Mouse (Mus musculus) mesoderm, embryonic 11.5 days (tissue): ENCODE measurements around the gene Zp1.

Source experiments
- DNase-seq: peaks from one replicate; pipeline ENCODE4 v3.0.0-alpha.2; 2012; ENCODE audit warnings: low read depth, low spot score

Gene Zp1

DNA sequence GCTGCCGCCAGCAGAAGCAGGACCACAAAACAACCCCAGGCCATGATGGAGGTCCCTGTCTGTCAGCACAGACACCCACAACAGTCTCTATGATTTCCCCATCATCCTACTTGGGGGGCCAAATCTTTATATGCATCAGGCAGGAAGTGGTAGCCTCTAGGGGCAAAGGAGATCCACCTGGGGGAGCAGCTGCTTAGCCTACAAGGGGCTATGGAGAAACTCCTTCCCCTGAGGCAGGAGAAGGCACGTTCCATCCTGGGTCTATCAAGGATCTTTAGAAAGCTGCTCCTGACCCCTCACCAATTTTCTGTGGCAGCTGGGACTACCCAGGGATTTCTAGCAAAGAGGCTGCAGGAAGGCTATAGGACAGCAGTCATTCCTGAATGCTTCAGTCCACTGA is at the start of gene Zp1:
TSS of gene Zp1 (minus strand) at position 101 of the 400 bp plus-strand sequence.
- no peak for DNase-seq

DNA sequence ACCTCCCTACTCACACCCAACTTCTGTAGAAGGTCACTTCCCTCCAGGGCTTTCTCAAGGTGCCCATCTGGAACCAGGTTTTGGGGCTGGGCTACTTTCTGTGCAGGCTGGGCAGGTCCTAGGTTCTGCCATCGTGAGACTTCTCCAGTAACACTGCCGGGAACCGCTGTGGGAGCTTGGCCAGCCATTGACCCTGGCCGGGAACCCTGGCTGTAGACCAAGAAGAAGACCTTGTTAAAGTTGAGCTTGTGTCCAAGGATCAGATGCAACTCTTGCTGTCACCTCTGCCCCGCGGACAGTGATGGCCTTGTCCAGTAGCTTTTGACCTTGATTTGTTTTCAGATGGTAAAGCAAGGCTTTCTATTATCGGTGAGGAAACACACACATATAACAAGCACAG is 48.1 kb upstream of the Zp1 start:
- DNase-seq, result no peak

DNA sequence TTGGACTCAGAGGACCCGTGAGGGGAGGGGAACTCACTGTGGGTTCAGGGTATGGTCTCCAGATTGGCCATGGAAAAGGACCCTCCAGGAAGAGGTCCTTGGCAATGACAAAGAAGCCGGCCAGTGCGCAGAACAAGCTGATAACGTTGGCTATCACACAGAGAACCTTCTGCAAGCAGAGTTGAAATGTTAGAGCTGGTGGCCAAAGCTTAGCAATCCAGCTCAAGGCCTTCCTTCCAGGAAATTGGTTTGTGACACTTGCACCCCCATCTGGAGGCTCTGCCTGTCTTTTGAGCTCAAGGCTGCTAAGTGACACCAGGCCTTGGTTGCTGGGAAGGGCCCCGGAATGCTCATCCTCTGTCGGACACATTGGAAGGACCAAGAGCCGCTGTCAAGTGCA is 45.3 kb upstream of the Zp1 start:
- DNase-seq, result no peak

DNA sequence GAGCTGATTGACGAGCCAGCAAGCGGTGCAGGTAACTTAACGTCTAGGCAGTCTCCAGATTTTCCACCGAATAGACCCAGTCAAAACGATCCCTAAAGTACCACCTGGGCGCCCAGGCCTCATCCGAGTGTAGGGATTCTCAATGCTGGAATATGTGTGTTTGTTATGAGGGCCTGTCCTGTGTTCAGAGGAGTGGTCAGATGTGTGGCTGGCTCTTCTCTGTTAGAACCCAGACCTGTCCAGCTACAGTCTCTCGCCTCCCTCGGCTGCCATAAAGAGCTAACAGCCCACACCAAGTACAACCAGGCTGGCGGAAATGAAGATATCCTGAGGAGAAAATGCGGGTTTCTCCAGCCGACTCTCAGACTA is 39.5 kb upstream of the Zp1 start:
- no peak for DNase-seq

DNA sequence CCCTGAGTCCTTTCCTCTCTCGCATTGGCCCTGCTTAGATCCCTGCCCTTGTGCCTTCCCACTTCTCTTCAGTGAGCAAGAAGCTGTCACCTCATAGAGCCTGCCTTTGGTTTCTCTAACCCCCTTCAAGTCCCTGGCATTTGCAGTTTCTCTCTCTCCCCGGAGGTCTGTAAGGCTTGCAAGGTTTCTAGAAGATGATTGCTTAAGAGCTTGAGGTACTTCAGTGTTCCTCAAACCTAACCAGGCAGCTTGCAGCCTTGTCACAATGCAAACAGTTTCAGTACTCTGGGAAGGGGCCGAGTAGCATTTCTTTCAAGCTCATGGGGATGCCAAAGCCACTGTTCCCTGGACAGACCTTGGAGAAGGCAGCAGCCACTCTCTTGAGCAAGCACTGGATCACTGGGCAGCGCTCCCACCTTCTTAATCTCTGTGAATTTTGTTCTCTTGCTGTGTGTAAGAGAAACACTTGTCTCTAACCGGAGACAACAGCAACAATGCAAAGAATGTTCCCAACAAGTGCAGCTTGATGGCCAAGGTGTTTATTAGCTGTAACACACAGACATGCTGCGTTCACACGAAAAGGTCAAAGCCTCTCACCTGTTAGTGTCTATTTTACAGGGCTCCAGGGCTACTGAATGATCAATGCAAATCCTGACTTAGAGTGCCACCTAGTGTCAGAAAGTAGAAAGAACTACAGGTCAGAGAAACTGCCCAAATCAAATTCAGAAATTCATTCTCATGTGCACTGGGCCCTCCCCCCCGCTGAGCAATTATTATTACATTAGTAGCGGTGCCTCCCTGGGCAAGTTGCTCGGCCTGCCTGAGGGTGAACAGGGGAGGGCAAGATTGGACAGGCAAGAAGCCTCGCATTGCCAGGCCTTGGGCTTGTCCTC is 38.9 kb upstream of the Zp1 start:
- peak; percentile 84 for DNase-seq

DNA sequence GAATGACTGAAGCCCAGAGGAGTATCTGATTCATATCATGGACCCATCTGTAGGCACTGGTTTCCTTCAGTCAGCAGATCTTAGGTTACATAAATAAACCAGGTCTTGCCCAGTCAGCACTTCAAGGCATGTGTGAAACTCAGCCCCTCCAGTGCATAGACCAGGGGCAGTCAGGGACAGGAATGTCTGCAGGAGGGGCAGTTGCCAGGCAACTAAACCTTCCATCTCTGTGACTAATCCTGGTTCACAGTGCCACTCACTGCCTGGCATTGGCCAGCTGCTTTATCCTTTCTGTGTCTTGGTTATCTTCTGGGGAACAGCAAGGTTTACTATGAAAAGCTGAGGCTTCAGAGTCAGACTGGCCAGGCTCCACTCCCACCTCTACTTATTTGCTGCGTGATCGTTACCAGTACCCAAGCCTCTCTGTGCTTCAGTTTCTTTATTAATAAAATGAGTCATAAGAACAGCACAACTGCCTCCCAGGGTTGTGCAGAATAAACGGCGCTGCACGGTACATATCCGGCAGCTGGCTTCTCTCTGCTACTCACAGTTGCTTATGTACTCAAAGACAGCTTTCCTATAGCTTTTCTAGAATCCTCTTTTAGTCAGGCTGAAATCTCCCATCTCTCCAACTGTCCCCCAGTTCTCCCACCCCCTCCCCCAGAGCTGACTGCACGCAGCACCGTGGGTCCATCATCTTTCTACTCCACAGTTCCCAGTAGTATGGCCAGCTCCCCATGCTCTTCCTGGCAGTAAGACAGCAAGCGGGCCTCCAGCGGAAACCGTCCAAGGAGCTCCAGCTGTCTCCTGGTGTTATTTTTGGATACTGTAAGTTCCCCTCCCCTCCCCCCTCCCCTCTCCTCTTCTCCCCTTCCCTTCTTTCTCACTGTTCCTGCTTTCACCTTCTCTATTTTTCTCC is 31.8 kb upstream of the Zp1 start:
- peak; percentile 56 for DNase-seq

DNA sequence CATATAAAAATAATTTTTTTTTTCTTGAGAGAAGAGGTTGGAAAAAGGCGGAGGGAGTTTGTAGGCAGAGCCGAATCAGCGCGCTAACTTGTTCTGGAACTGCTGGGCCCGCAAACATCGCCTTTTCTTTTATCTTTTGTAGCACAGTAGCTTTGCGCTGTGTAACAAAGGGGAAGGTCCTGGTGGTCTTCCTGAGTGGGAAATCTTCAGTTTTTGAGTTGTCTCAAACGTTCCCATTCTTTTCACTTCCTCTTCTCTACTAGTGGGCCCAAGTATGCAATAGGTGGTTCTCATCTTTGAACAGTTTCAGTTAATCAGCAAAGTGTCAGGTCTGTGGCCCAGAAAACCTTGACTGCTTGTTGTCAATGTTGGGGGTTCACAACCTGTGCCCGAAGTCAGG is 29.1 kb upstream of the Zp1 start:
- no peak for DNase-seq

DNA sequence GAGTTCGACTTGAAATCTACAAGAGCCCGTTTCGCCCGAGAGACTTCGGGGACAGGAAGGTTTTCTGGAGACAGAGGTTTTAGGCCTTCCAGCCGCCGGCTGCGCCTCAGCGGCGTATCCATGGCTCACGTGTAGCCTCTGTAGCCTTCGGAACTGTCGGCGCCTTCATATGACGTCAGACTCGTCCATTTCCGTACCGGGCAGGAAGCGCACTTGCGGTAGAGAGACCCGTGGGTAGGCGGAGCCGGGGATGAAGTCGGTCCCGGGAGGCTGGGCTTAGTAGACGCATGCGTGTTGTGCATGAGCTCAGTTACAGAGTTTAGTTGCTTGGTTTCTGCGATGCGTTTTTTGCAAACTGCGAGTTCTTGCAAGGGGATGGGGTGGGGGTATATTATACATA is 28.7 kb upstream of the Zp1 start, which contains the start of gene Ccdc86:
TSS of gene Ccdc86 (minus strand) at position 155 of the 400 bp plus-strand sequence.
- DNase-seq, result peak; percentile 99

DNA sequence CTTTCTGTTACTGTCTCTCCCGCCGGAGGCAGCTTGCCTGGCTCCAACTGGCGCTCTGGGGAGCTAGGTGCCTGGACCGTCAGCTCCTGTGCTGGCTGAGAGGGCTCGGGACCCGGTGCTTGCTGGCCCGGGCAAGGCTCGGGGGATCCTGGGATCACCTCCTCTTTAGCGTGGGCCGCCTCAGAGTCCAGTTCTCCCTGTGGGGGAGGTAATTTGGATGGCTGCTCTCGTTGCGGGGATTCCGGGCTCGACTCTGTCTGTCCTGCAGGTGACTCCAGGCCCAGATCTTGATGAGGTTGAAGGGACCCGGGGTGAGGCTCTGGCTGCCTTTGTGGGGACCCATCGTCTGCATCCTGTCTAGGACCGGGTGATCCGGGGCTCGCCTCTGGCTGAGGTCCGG is 28.0 kb upstream of the Zp1 start:
- DNase-seq, result no peak

DNA sequence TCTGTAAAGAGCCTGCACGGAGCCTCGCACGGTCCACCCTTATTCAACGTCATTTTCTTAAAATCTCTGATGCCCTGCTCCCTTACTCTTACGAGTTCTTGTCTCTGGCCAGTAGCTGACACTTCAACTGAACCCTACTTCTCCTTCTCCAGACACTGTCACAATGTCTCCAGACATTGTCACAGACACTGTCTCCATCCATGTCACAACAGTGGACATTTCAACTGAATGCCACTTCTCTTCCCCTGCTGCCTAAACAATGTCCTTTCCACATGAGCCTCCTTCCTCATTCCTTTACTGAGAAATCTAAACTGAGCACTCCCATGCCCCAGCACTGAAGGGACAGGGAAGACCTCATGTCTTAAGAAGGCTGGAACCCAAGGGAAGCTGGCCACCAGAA is 26.8 kb upstream of the Zp1 start:
- DNase-seq, result no peak

DNA sequence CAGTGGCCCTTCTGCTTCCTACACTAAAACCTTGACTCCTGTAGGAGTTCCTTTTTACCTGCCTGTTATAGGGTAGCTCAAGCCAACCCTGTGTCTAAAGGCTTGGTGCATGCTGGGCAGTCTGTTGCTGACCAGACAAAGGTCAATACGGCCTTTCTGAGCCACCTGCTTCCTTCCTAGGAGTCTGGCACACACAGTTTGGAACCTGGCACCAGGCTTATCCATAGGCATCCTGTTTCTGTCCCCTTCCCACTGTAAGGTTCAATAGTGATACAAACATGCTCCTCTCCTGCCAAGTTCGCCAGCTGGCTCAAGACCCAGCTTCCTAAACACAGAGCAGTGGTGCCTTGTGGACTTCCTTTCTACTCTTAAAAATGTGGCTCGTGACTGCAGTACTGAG is 26.1 kb upstream of the Zp1 start:
- no peak for DNase-seq

DNA sequence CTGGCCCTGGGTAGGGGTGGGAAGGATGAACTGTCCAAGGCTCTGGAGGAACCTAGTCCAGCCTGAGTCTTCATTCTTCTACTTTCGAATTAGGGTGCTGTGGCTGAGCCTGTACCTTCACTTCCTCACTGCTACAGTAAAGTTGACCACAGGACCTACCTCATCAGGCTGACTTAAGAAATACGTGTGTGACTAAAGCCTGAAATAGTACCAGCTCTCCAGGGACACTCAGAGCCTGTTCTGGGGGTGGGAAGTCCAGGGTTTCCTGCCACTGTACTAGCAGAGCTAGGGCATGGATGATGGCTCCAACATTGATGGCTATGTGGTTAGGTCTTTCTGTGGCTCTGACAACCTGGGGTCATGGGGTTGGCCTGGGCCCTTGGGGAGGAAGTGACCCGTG is 23.5 kb upstream of the Zp1 start:
- no peak for DNase-seq

DNA sequence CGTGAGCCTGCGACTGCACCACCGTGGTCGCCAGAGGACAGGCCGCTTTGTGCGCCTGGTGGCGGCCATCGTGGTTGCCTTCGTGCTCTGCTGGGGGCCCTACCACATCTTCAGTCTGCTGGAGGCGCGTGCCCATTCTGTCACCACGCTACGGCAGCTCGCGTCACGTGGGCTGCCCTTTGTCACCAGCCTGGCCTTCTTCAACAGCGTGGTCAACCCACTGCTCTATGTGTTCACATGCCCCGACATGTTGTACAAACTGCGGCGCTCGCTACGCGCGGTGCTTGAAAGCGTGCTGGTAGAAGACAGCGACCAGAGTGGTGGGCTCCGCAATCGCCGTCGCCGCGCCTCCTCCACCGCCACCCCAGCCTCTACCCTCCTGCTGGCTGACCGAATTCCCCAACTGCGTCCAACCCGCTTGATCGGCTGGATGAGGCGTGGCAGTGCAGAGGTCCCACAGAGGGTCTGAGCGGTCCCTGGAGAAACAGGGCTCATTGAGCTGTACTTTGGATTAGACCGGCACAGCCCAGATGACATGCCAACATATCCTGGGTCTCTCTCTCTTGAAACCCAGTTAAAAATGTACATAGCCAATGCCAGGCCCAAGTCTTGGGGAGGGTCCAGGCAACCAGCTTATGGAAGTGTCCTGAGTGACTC is 20.5 kb upstream of the Zp1 start:
- peak; percentile 64 for DNase-seq

DNA sequence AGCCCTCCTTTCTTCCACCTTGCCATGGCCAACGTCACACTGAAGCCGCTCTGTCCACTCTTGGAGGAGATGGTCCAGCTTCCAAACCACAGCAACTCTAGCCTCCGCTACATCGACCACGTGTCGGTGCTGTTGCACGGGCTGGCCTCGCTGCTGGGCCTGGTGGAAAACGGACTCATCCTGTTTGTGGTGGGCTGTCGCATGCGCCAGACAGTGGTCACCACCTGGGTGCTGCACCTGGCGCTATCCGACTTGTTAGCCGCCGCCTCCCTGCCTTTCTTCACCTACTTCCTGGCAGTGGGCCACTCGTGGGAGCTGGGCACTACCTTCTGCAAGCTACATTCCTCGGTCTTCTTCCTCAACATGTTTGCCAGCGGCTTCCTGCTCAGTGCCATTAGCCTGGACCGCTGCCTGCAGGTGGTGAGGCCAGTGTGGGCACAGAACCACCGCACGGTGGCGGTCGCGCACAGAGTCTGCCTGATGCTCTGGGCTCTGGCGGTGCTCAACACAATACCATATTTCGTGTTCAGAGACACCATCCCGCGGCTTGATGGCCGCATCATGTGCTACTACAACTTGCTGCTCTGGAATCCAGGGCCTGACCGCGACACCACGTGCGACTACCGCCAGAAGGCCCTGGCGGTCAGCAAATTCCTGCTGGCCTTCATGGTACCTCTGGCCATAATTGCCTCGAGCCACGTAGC is 19.8 kb upstream of the Zp1 start:
- DNase-seq, result peak; percentile 88

DNA sequence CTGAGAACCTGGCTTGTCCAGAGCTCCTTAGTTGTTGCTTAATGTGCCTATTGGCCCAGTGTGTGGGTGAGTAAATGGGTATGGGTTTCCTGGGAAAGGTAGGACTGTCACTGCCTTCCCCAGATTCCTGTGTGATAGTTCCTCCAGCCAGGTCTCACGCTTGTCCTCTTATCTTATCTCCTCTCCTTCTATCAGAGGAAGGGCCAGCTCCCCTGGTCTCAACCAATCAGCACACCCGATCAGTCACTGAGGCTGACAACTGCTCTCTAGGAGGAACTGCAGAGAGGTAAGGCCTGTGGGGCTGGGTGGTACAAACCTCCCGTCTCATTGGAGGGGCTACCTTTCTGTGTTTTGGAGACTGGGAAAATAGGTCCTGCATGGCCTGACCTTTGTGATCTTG is 18.3 kb upstream of the Zp1 start:
- no peak for DNase-seq

DNA sequence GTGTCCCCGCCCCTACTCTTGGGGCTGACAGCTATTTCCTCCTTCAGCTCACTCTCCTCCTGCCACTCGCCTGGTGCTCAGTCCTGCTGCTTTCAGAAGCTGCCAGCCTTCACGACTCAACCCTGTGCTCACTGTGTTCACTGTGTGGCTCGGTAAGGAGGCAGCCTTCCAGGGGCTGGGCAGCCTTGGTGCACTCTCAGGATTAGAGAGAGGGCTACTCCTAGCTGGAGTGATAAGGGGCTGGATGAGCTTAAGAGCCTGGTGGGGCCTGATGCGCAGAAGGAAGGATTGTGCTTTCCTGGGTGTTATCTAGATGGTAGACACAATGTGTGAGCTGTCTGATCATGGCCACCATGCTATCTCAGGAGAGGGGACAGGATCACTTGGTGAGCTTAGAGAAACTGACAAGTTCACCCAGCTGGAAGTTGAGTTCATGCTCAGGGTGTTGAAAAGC is 16.7 kb upstream of the Zp1 start, which contains the start of gene Ptgdr2:
TSS of gene Ptgdr2 (plus strand) at position 51 of the 454 bp plus-strand sequence.
- DNase-seq, result no peak

DNA sequence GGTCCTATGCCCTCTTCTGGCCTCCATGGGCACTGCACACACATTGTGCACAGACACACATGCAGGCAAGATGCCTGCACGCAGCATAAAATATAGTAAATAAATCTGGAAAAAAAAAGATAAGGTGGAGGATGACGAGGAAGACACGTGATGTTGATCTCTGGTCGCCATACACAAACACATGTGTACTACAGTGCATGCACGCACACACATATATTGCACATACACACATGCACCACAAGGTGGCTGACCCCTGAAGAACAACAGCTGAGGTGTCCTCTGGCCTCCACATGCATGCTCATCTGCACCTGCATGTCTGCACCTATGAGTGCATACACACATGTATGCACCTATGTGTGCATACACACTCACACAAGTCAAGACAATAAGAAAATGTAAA is 15.6 kb upstream of the Zp1 start:
- no peak for DNase-seq

DNA sequence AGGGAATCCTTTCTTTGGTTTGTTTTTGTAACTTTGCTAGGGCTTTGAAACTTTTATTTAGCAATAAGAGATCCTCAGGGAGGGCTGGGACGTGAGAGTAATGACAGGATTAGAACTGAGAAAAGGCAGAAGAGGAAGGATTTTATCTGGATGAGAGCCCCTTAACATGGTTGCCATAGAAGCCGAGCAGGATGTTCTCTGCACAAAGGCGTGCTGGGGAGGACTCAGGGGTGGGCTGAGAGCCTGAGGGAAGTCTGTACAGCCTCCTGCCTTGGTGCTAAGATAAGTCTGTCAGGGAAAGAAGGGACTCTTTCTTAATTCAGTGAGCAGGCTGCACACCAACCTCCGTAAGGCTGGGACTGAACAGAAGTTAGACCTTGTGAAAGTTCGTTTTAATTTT is 14.6 kb upstream of the Zp1 start:
- DNase-seq, result no peak

DNA sequence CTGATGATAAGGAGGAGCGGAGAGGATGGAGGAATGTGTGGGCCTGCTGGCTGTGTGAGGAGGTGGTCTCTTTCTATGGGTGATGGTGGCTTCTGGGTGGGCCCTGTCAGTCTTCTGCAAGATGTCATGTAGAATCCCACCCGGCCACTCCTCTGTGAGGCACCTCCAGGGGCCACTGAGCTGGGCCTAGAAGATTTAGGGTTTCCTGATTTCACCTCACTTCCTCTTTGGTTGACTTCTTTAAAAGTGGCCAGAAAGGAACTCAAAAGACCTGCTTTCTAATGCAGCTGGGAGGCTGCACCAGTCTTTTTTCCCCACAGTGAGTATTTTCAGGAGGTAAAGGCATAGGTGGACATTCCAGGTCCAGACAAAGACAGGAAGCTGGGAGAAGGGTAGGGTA is 10.2 kb upstream of the Zp1 start:
- no peak for DNase-seq

DNA sequence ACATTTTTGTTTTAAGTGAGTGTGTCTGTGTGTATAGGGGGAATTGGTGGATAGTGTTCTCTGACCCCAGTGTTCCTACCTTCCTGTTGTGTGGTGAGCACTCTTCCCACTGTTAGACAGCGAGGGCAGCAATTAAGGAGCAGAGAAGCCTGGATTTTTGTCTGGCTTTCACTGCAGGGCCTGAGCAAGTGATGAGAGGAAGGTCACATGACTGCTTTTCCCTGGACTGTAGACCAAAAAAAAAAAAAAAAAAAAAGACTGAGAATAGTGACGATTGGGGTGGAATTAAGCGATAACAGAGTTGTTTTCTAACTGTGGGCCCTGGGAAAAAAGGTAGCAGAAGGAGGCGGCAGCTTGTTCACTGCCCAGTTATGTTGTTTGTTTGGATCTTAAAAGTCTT is 6.2 kb upstream of the Zp1 start:
- DNase-seq, result no peak

DNA sequence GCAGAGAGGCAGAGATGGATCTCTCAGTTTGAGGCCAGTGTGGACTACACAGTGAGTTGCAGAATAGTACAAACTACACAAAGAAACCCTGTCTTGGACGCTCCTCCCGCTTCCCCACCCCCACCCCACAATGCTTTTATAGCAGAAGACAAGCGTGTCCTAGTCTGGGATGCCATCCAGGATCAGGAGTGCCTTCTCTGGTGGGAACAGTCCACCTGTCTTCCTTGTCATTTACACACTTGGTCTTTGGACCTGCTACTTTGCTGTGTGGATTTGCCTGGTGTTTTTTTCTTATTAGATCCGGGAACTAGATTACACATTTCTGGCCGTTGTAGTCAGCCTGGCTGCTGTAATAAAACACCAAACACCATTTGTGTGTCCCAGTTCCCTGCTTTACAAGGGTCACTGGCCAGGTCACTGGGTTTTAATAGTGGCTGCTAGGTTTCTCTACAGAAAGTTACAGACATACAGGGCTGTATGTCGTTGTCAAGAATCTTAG is 5.7 kb upstream of the Zp1 start:
- DNase-seq, result peak; percentile 37
